Comparison of ENCODE assay signal across 20 mouse cellular contexts in genomic region chr4:33641883-33642282, GRCm38 (mm10).
DNase-seq lines count a peak whose midpoint lies in the region; ATAC-seq lines count a peak whose summit lies in the region.
"Had no signal": no experiment of that assay in that cellular context is flagged by ENCODE, and none has a peak within 500 bp of the region (broad histone marks: within the 10 kb centered on the region; RNA-seq: fewer than 3 reads in every experiment).

No protein-coding gene starts in this region.

- H3K27ac ChIP-seq in heart, embryonic 11.5 days (ENCODE audit: low read depth, low read length), result no peak overlapping the region
- H3K27ac ChIP-seq: embryonic facial prominence, embryonic 15.5 days; intestine, embryonic 15.5 days; kidney, postnatal 0 days; layer of hippocampus, adult 2 months; limb, embryonic 10.5 days had no signal

- ATAC-seq in heart, embryonic 11.5 days (replicated peaks; ENCODE audit: insufficient number of reproducible peaks, low FRiP score, low TSS enrichment), result 0 out of 2 replicates have a peak, but pooled peaks have one; percentile 46
- ATAC-seq: intestine, embryonic 15.5 days had no signal

- H3K4me1 ChIP-seq in heart, embryonic 11.5 days (ENCODE audit: control insufficient read depth, insufficient read depth, low read length), result no peaks in the 10 kb centered on the region
- H3K4me1 ChIP-seq: embryonic facial prominence, embryonic 15.5 days; intestine, embryonic 15.5 days; limb, embryonic 10.5 days had no signal

- no peaks in the 10 kb centered on the region for H3K27me3 ChIP-seq in heart, embryonic 11.5 days (ENCODE audit: control insufficient read depth, insufficient read depth, low read length)
- H3K27me3 ChIP-seq: CH12.LX; embryonic facial prominence, embryonic 15.5 days; intestine, embryonic 15.5 days had no signal

- H3K9me3 ChIP-seq in heart, embryonic 11.5 days (replicated peaks; ENCODE audit: control insufficient read depth, low read length), result no peaks in the 10 kb centered on the region
- H3K9me3 ChIP-seq: embryonic facial prominence, embryonic 15.5 days; intestine, embryonic 15.5 days; limb, embryonic 10.5 days had no signal

- WGBS in heart, embryonic 11.5 days (ENCODE audit: insufficient replicate concordance), result 62% methylated on average over 6 of the region's 6 CpGs

- H3K4me3 ChIP-seq in heart, embryonic 11.5 days (ENCODE audit: low read depth, low read length), result no peak overlapping the region
- H3K4me3 ChIP-seq: embryonic facial prominence, embryonic 15.5 days; intestine, embryonic 15.5 days; layer of hippocampus, adult 2 months; limb, embryonic 10.5 days had no signal

- no peak overlapping the region for H3K9ac ChIP-seq in heart, embryonic 11.5 days (ENCODE audit: low read depth, low read length)
- H3K9ac ChIP-seq: embryonic facial prominence, embryonic 15.5 days; intestine, embryonic 15.5 days had no signal

- DNase-seq in cerebellum, postnatal 10 days, result peak; percentile 47 to 58
- DNase-seq in cerebellum, postnatal 36 days, result no peak
- DNase-seq in heart, adult 9 months (ENCODE audit: low spot score in 2 of 2), result no peak
- DNase-seq in retina, embryonic 14.5 days (ENCODE audit: low spot score), result peak; percentile 12
- no peak for DNase-seq in retina, postnatal 1 day
- DNase-seq in ovary, postnatal 10 days (ENCODE audit: low spot score), result no peak
- DNase-seq in ovary, postnatal 14 days (ENCODE audit: low spot score), result no peak
- DNase-seq: cerebellum, adult 11-12 months; embryo, embryonic 11 days; lung, adult 2 months; lung, postnatal 36 days; thymus, postnatal 36 days had no signal

- H3K4me2 ChIP-seq in heart, embryonic 11.5 days, result no peak overlapping the region
- H3K4me2 ChIP-seq: embryonic facial prominence, embryonic 15.5 days; intestine, embryonic 15.5 days; liver, embryonic 11.5 days had no signal

- H3K36me3 ChIP-seq in heart, embryonic 11.5 days (ENCODE audit: control insufficient read depth, insufficient read depth, low read length), result no peaks in the 10 kb centered on the region
- H3K36me3 ChIP-seq: embryonic facial prominence, embryonic 15.5 days; intestine, embryonic 15.5 days; limb, embryonic 10.5 days had no signal

Comparison
In these comparisons a context has a peak if more than half of its experiments do, and no peak if none do; other contexts are left out.
1. DNase-seq: peak in cerebellum, postnatal 10 days (2 of 2) and retina, embryonic 14.5 days (single experiment); none in cerebellum, postnatal 36 days (0 of 2), heart, adult 9 months (0 of 2), retina, postnatal 1 day (single experiment), ovary, postnatal 10 days (single experiment) and ovary, postnatal 14 days (single experiment).